Mouse (Mus musculus) 3T3-L1 (cell line): ENCODE data around the gene Spryd3.
A peak's percentile ranks its signal among the peaks of the same experiment; 100 is the strongest.

Experiments
- DNase-seq: peaks from one replicate; pipeline ENCODE4 v3.0.0-alpha.2; 2015; ENCODE audit warnings: low read depth, low spot score

Gene Spryd3

GRCm38 (mm10) chr15:102147674-102148402, 11.8 kb upstream of the Spryd3 start:
- no peak for DNase-seq

GRCm38 (mm10) chr15:102146882-102147281, 10.8 kb upstream of the Spryd3 start:
- peak; percentile 84 for DNase-seq

- DNase-seq, result no peak
Observed at GRCm38 (mm10) chr15:102146089-102146488, 10.1 kb upstream of the Spryd3 start.

- DNase-seq, result peak; percentile 98
Observed at GRCm38 (mm10) chr15:102145330-102145729, 9.3 kb upstream of the Spryd3 start.

DNA sequence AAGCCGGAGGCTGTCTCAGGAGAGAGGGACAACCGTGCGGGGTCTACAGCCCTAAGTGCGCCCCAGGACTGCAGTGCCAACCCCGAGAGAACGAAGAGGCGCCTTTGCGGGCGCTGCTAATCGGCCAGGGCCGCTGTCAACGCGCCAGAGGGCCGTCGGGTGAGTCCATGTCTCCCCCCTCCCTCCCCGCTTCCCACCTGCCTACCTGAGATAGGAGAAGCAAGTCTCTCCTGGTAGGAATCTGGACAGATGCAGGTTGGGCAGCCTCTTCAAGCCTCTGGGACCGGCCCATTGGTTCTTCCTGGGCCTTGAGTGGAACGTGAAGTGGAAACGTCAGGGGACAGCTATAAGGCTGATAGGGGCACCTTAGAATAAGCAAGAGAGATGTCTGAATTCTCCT, 8.7 kb upstream of the Spryd3 start:
- no peak for DNase-seq

- no peak for DNase-seq
Observed at GRCm38 (mm10) chr15:102144274-102144711, 8.3 kb upstream of the Spryd3 start, which contains the start of gene Igfbp6. Gene Igfbp6, plus strand, starts transcription at chr15:102144362.

DNA sequence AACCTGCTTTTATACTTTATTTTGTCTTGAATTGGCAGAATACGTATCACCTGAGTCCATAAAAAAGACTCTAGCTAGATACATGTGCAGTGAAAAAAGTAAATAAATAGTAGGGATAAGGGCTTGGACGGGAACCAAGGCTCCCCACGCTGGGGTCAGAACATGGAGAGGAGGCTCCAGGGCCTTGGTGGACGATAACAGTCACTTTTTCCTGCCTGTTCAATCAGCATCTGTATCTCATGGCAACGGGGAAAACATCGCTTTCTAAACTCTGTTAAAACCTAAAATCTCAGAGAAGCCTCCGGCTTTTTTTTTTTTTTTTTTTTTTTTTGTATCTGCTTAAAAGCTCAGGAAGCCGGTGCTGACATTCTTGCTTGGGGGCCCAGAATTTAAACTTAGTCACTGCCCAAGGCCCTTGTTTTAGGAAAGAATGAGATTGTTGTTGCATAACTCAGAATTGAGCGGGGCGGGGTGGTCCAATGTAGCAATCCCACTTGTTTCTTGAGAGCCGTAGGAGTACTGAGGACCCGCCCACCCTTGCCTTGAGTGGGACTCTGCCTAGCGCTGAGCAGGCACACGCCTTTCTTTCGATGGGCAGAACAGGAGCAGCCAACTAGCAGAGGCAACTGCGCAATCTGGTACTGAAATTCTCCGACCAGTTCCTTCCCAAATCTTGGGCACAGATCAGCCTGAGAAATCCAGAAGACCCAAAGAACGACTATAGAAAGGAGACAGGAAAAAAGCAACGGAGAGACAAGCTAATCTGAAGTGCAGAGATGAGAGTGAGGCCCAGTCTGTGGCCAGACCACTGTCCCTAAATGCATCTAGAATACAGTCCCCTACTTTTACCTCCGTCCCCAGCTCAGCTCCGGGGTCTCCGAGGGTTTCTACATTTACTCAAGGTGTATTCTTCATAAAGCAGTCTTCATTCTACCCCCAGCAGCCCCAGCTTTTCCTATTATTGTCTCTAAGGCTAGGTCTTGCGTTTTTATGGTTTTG, 7.2 kb upstream of the Spryd3 start:
- peak; percentile 97 for DNase-seq

GRCm38 (mm10) chr15:102141120-102141519, 5.1 kb upstream of the Spryd3 start:
- DNase-seq, result peak; percentile 43

- no peak for DNase-seq
Observed at GRCm38 (mm10) chr15:102135522-102136128, 409 bp downstream of the Spryd3 start.

DNA sequence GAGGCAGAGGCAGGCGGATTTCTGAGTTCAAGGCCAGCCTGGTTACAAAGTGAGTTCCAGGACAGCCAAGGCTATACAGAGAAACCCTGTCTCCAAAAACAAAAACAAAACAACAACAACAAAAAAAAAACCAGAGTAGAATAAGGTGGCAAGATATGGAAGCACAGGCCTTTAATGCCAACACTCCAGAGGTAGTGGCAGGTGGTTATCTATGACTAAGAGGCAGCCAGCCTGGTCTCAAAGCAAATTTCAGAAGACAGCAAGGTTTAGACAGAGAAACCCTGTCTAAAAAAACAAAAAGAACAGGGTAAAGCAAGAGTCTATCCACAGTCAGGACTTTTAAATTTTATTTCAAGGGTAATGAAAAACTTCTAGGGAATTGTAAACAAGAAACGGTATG, 1.3 kb downstream of the Spryd3 start:
- DNase-seq, result no peak

- no peak for DNase-seq
Observed at GRCm38 (mm10) chr15:102133314-102133713, 2.7 kb downstream of the Spryd3 start.

GRCm38 (mm10) chr15:102126303-102126702, 9.7 kb downstream of the Spryd3 start:
- no peak for DNase-seq

DNA sequence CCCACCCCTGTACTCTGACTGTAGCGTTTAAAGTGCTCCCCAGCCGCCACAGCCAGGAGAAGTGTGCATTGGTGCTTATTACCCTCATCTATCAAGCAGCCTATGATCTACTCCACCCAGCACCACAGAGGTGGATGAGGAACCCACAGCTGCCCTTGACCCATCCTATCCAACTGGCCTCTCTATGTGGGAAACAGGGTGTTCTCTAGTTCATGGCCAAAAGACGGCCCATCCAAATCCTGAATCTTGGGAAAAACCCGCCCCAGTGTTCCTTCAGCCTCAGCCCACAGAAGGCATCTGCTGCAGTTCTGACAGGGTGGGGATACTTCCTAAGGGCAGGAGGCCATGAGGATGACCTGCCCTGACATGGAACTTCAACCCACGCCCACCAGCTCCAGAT, 15.5 kb downstream of the Spryd3 start:
- DNase-seq, result no peak

DNA sequence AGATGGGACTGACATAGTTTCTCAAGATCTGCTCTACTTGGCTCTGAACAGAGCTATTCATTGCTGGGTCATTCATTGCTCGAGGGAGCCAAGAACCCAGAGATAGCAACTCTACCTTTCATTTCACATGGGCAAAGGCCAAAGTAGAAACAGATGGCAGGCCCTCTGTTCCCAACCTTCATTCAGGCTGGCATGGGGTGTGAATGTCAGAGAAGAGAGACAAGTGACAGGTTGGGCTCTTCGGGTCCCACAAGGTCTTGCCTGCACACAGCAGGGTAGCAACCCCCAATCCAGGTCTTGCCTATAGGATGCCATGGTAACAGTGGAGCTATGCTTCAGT, 16.2 kb downstream of the Spryd3 start:
- DNase-seq, result no peak

- DNase-seq, result no peak
Observed at GRCm38 (mm10) chr15:102119121-102119830, 16.8 kb downstream of the Spryd3 start.

GRCm38 (mm10) chr15:102118591-102118990, 17.4 kb downstream of the Spryd3 start:
- DNase-seq, result no peak

GRCm38 (mm10) chr15:102117461-102118443, 18.3 kb downstream of the Spryd3 start:
- peak; percentile 80 for DNase-seq

- DNase-seq, result no peak
Observed at GRCm38 (mm10) chr15:102116753-102117415, 19.1 kb downstream of the Spryd3 start.

DNA sequence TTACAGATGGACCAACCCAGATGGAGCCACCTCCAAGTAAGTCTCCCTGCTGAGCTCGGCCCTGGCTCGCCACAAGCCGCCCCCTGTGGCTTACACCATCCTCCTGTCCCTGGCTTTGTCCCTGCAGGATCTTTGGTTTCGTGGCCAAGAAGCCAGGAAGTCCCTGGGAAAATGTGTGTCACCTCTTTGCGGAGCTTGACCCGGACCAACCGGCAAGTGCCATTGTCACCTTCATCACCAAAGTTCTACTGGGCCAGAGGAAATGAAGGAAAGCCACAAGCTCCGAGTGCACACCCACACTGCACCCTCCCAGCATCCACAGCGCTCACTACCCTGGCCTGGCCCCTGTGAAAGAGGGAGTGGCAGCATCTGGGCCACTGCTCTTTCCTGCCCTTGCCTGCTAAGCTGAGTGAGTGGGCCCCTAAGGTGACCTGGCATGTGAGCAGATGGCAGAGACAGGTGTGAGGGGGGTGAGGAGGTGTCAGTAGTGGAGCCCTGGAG, 20.3 kb downstream of the Spryd3 start:
- DNase-seq, result no peak
